Mouse (Mus musculus) ES-E14 (cell line): Measurements from ENCODE around the gene Rfx2. TPM values are rescaled to one million over a fixed set of nuclear protein-coding genes. Genes with fewer than 3 reads are reported as not detected.

Experiments
- DNase-seq: peaks from one replicate; pipeline ENCODE4 v3.0.0-alpha.2; 2013; ENCODE audit warnings: low read depth, low spot score
- H3K27ac ChIP-seq: 2 replicates; pipeline ENCODE4 v1.5.1; 2012; ENCODE audit warnings: low read depth, mild to moderate bottlenecking, low read length, moderate library complexity, mixed read lengths; ENCODE audit not compliant: poor library complexity, insufficient read depth, severe bottlenecking
- H3K36me3 ChIP-seq: 2 replicates; pipeline ENCODE4 v1.6.1; 2012; ENCODE audit warnings: mild to moderate bottlenecking, low read length, moderate library complexity, mixed read lengths; ENCODE audit not compliant: control insufficient read depth, poor library complexity, insufficient read depth, severe bottlenecking
- H3K4me1 ChIP-seq, 2 experiments: fragments of 150-350 bp in 1 of 2; sonication (generic) in 1 of 2; 2 replicates each; pipeline ENCODE4 v1.6.1; 2012; ENCODE audit warnings: low read length in 2 of 2, mild to moderate bottlenecking in 1 of 2, mixed read lengths in 1 of 2; ENCODE audit not compliant: control insufficient read depth in 2 of 2, insufficient read depth in 2 of 2, poor library complexity in 1 of 2
- H3K4me3 ChIP-seq, 2 experiments: fragments of 150-350 bp in 1 of 2; sonication (generic) in 1 of 2; 2 replicates each; pipeline ENCODE4 v1.5.1; 2012; ENCODE audit warnings: low read length in 2 of 2, low read depth in 1 of 2, mild to moderate bottlenecking in 1 of 2, mixed read lengths in 1 of 2; ENCODE audit not compliant: insufficient read depth in 1 of 2, poor library complexity in 1 of 2, severe bottlenecking in 1 of 2
- H3K9ac ChIP-seq: 2 replicates; pipeline ENCODE4 v1.6.1; 2012; ENCODE audit warnings: low read depth, mild to moderate bottlenecking, low read length, mixed read lengths; ENCODE audit not compliant: poor library complexity, insufficient read depth, severe bottlenecking
- H3K9me3 ChIP-seq: fragments of 150-350 bp; sonication (generic); 2 replicates; pipeline ENCODE4 v1.6.1; 2012; ENCODE audit warnings: low read depth, mild to moderate bottlenecking, low read length; ENCODE audit not compliant: control insufficient read depth, insufficient read depth
- CHD2 ChIP-seq: IDR thresholded peaks from 2 replicates; pipeline ENCODE4 v1.6.1; 2014; ENCODE audit warnings: mild to moderate bottlenecking, low read depth, low read length, inconsistent platforms
- HCFC1 ChIP-seq: IDR thresholded peaks from 2 replicates; pipeline ENCODE4 v1.6.1; 2012; ENCODE audit warnings: low read length, inconsistent platforms, borderline replicate concordance; ENCODE audit not compliant: insufficient read depth
- MAFK ChIP-seq: IDR thresholded peaks from 2 replicates; pipeline ENCODE4 v1.6.1; 2014; ENCODE audit warnings: mild to moderate bottlenecking, low read depth, low read length, inconsistent platforms; ENCODE audit not compliant: insufficient read depth
- ZC3H11A ChIP-seq: IDR thresholded peaks from 2 replicates; pipeline ENCODE4 v1.6.1; 2012; ENCODE audit warnings: low read depth, mild to moderate bottlenecking, inconsistent platforms, low read length, borderline replicate concordance
- ZNF384 ChIP-seq: IDR thresholded peaks from 2 replicates; pipeline ENCODE4 v1.6.1; 2012; ENCODE audit warnings: low read depth, low read length, inconsistent platforms
- in situ Hi-C, 2 experiments: fragments of 600-800 bp; cut with MboI; formaldehyde crosslinking; loops; one replicate each; pipeline ENCODE4 v1.15.1; 2025; ENCODE audit warnings: low sequenced_read_pairs in 2 of 2, inconsistent platforms in 1 of 2; ENCODE audit not compliant: unreplicated experiment in 2 of 2
- total RNA-seq: library from RNA; depleted of rRNA; stranded (reverse); fragments of 300-350 nt; gene quantifications from 2 replicates; pipeline ENCODE4 v1.2.3, GENCODE M21; 2012

The Rfx2 gene
- total RNA-seq, 1 experiment, result 15.8 TPM

DNA sequence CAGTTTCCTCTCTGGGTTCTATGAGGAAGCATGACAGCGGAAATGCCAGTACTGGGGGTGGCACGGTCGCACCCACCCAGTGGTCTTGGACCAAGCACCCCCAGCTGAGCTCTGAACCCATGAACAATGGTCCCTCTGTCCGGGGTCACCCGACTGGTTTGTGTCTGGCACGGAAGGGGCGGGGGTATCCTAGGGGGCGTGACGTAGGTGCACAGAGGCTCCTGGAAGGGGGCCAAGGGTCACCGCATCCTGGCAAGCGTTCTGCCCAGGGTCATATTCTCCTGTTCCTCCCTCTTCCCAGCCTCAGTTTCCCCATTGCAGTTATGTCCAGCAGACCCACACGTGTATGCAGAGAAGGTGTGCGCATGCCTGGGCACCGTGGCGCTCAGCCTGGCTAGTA is 77.4 kb downstream of the Rfx2 start:
- Histone ChIP-seq H3K4me1 (peaks cover 0 to 31% of the 10 kb centered on the region in 2 experiments; a peak in 2 of 4 replicates), H3K9me3 (no peaks in the 10 kb centered on the region), H3K27ac (no peak overlapping the region), H3K36me3 (no peaks in the 10 kb centered on the region), H3K9ac (no peak overlapping the region), H3K4me3 (peak overlapping the region in 1 of 2 experiments; percentile 10; a peak in 1 of 4 replicates)
- no peak for TF ChIP-seq HCFC1
- DNase-seq, result no peak
- in situ Hi-C loops, result no loop called here

GRCm38 (mm10) chr17:56751404-56752072 is 79.3 kb downstream of the Rfx2 start:
- DNase-seq, result no peak
- in situ Hi-C loops, result no loop called here
- H3K27ac ChIP-seq, result no peak overlapping the region

GRCm38 (mm10) chr17:56744173-56744572 is 86.6 kb downstream of the Rfx2 start:
- peaks cover 0 to 3% of the 10 kb centered on the region in 2 experiments; a peak in 2 of 4 replicates for H3K4me1 ChIP-seq
- no peak for TF ChIP-seq MAFK
- no peak for TF ChIP-seq ZNF384
- no peak for TF ChIP-seq CHD2
- no peak for DNase-seq

More at GRCm38 (mm10) chr17:56751404-56752072, 79.3 kb downstream of the Rfx2 start:
- Histone ChIP-seq H3K9me3 (no peaks in the 10 kb centered on the region), H3K36me3 (no peaks in the 10 kb centered on the region), H3K4me3 (peak overlapping the region; percentile 23 to 50; a peak in 2 of 4 replicates), H3K4me1 (peaks cover 0 to 29% of the 10 kb centered on the region in 2 experiments; a peak in 1 of 4 replicates), H3K9ac (peak overlapping the region; percentile 41)
- TF ChIP-seq ZNF384, result no peak
- peak; percentile 17; the same call in 1 of the 2 replicates for TF ChIP-seq HCFC1

GRCm38 (mm10) chr17:56740788-56741160 is 90.0 kb downstream of the Rfx2 start:
- in situ Hi-C loops, result no loop called here
- H3K9ac ChIP-seq, result peak overlapping the region; percentile 44; the same call in 1 of the 2 replicates
- 0 out of 2 replicates have a peak overlapping the region, but pooled peaks have one; percentile 16 for H3K27ac ChIP-seq
- no peak for DNase-seq
- no peaks in the 10 kb centered on the region for H3K9me3 ChIP-seq
- peaks cover 0 to 3% of the 10 kb centered on the region in 2 experiments; a peak in 2 of 4 replicates for H3K4me1 ChIP-seq
- peak overlapping the region; percentile 52 to 61; a peak in 3 of 4 replicates for H3K4me3 ChIP-seq
- TF ChIP-seq ZNF384, result no peak
- no peak for TF ChIP-seq HCFC1
- H3K36me3 ChIP-seq, result no peaks in the 10 kb centered on the region

More at GRCm38 (mm10) chr17:56744173-56744572, 86.6 kb downstream of the Rfx2 start:
- Histone ChIP-seq H3K9ac (no peak overlapping the region), H3K4me3 (no peak overlapping the region), H3K27ac (no peak overlapping the region), H3K9me3 (no peaks in the 10 kb centered on the region), H3K36me3 (no peaks in the 10 kb centered on the region)
- in situ Hi-C loops, result no loop called here

GRCm38 (mm10) chr17:56740118-56740787 is 90.6 kb downstream of the Rfx2 start:
- in situ Hi-C loops, result no loop called here
- Histone ChIP-seq H3K27ac (no peak overlapping the region), H3K4me1 (peaks cover 0 to 3% of the 10 kb centered on the region in 2 experiments; a peak in 2 of 4 replicates), H3K36me3 (no peaks in the 10 kb centered on the region), H3K9me3 (no peaks in the 10 kb centered on the region), H3K9ac (no peak overlapping the region), H3K4me3 (no peak overlapping the region)
- no peak for TF ChIP-seq MAFK
- no peak for TF ChIP-seq HCFC1
- TF ChIP-seq CHD2, result no peak
- TF ChIP-seq ZNF384, result no peak
- no peak for TF ChIP-seq ZC3H11A
- no peak for DNase-seq
